Mouse (Mus musculus) liver, embryonic 13.5 days (tissue): ENCODE results near the gene Slc4a5. TPM values are rescaled to one million over a fixed set of nuclear protein-coding genes. Genes with fewer than 3 reads are reported as not detected.

Source experiments
- ATAC-seq: fragments of 200-750 bp; cut with Nextera tagmentation; 2 replicates; pipeline ENCODE4 v1.8.0; 2017; ENCODE audit warnings: low read depth, mild to moderate bottlenecking, moderate number of reproducible peaks, moderate library complexity
- DNase-seq: peaks from one replicate; pipeline ENCODE4 v3.0.0; 2022
- H3K27ac ChIP-seq: fragments of 300-500 bp; sonication (generic); 2 replicates; pipeline ENCODE4 v1.5.1; 2015; ENCODE audit warnings: moderate library complexity, mild to moderate bottlenecking, inconsistent platforms
- H3K27me3 ChIP-seq: fragments of 300-500 bp; sonication (generic); 2 replicates; pipeline ENCODE4 v1.6.1; 2015; ENCODE audit warnings: mild to moderate bottlenecking, inconsistent platforms
- H3K36me3 ChIP-seq: fragments of 300-500 bp; sonication (generic); 2 replicates; pipeline ENCODE4 v1.6.1; 2015; ENCODE audit warnings: mild to moderate bottlenecking, inconsistent platforms
- H3K4me1 ChIP-seq: fragments of 300-500 bp; sonication (generic); replicated peaks from 2 replicates; pipeline ENCODE4 v1.6.1; 2015; ENCODE audit warnings: inconsistent platforms
- H3K4me2 ChIP-seq: fragments of 300-500 bp; sonication (generic); 2 replicates; pipeline ENCODE4 v1.6.1; 2015; ENCODE audit warnings: inconsistent platforms, mild to moderate bottlenecking, moderate library complexity
- H3K4me3 ChIP-seq: fragments of 300-500 bp; sonication (generic); replicated peaks from 2 replicates; pipeline ENCODE4 v1.5.1; 2015; ENCODE audit warnings: mild to moderate bottlenecking, inconsistent platforms
- H3K9ac ChIP-seq: fragments of 300-500 bp; sonication (generic); 2 replicates; pipeline ENCODE4 v1.6.1; 2015; ENCODE audit warnings: mild to moderate bottlenecking, inconsistent platforms
- H3K9me3 ChIP-seq: fragments of 300-500 bp; sonication (generic); replicated peaks from 2 replicates; pipeline ENCODE4 v1.6.1; 2016; ENCODE audit warnings: inconsistent platforms
- WGBS: fragments of 180-500 bp; shearing (Covaris S2); methylation state at CpG from one replicate; pipeline ENCODE4 v1.1.7; 2015; ENCODE audit not compliant: insufficient replicate concordance; 5-methylcytosine and 5-hydroxymethylcytosine counted together
- polyA plus RNA-seq: library from polyadenylated mRNA; unstranded; fragments of >200 nt; fragmentation: Nextera tagmentation; extraction: Ambion mirVana; gene quantifications from 2 replicates; pipeline ENCODE4 v1.2.1, GENCODE M21; 2015

Gene Slc4a5
- polyA plus RNA-seq = 0.86 and 0.89 TPM in 2 replicates

DNA sequence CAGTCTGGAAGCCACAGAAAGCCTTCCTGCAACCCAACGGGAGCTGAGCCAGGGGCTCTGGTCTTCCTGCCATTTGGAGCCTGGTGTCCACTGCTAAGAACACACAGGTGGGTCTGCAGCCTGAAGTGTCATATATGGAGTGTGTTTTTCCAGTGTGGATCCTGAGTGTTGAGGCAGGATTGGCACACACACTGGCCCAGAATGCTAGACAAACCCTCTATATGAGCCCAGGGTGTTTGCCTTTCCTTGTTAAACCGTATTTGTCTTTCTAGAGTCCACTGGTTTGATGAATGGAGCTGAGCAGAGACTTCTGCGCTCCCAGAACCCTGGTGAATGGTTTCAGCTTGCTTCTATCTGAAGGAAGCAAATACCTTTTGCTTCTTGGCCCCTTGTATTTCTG is at the start of gene Slc4a5:
Gene Slc4a5 (plus strand): TSS at position 15 of the 400 bp plus-strand sequence.
- no peak for ATAC-seq
- WGBS = 58% methylated on average over 3 of the region's 3 CpGs

GRCm38 (mm10) chr6:83169872-83170271 is 49.8 kb upstream of the Slc4a5 start:
- peaks cover 3% of the 10 kb centered on the region; the same call in 1 of the 2 replicates for H3K36me3 ChIP-seq
- H3K9me3 ChIP-seq = no peaks in the 10 kb centered on the region
- no peak for DNase-seq
- no peak for ATAC-seq
- H3K4me2 ChIP-seq = no peak overlapping the region
- peaks cover 31% of the 10 kb centered on the region for H3K4me1 ChIP-seq
- WGBS = 75% methylated on average over 5 of the region's 5 CpGs
- H3K27ac ChIP-seq = no peak overlapping the region
- no peak overlapping the region for H3K4me3 ChIP-seq
- no peak overlapping the region for H3K9ac ChIP-seq
- H3K27me3 ChIP-seq = no peaks in the 10 kb centered on the region

More for the DNA sequence above, at the start of gene Slc4a5:
- no peak within 1 kb of the TSS for H3K4me2 ChIP-seq
- H3K36me3 ChIP-seq = no peaks in the 10 kb centered on the region
- no peaks in the 10 kb centered on the region for H3K9me3 ChIP-seq
- no peak within 1 kb of the TSS for H3K9ac ChIP-seq
- no peaks in the 10 kb centered on the region for H3K4me1 ChIP-seq
- no peak for DNase-seq
- H3K27ac ChIP-seq = no peak within 1 kb of the TSS
- no peak within 1 kb of the TSS for H3K4me3 ChIP-seq
- H3K27me3 ChIP-seq = peaks cover 4% of the 10 kb centered on the region; the same call in 1 of the 2 replicates

DNA sequence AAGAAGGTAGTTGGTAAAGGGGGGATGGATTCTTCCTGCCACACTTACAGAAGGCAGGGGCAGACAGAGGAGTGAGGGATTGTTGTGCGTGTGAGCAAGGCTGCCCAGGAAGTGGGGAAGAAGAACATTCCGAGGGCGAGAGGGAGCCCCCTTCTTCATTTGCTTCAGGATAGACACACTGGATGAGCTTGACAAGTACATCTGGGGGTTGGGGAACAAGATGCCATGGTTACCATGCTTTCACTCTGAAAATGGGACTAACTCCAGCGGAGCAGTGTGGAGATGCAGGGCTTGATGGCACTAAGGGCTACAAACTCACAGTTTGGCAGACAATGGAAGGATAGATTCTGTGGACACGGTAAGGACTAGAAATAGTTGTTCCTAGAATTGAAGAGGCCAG is 48.6 kb upstream of the Slc4a5 start:
- Histone ChIP-seq H3K9ac (no peak overlapping the region), H3K4me3 (no peak overlapping the region), H3K4me1 (peaks cover 30% of the 10 kb centered on the region), H3K27ac (no peak overlapping the region), H3K27me3 (no peaks in the 10 kb centered on the region), H3K36me3 (peaks cover 6% of the 10 kb centered on the region; the same call in 1 of the 2 replicates), H3K9me3 (no peaks in the 10 kb centered on the region), H3K4me2 (no peak overlapping the region)
- WGBS = 77% methylated on average over 5 of the region's 5 CpGs
- ATAC-seq (no peak), DNase-seq (no peak)

DNA sequence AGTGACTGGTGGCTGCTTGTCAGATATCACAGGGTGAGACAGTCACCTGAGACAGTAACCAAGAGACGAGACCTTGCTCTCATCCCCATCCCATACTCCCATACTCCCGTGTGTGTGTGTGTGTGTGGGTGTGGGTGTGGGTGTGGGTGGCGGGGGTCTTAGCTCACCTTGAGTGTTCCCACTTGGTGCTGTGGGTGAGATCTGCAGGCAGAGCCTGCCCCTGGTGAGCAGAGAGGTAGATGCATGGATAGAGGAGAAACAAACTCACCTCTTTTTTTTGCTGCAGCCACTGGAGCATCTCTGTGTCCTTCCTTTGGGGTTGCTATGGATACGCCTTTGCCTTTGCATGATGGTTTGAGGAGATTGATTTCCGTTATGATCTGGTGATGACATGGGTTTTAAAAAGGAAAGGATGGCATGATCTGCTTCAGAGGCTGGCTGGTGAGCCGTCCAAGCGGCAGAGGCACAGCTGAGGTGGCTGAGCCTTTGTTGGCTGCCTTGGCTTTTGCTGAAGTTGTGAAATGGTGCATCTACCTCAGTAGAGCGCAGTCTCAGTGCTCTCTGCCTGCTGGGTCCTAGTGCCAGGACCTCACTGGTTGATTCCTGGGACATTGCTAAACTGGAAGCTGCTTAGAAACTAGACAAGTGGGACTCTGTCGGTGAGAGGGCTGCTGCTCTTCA is 47.2 kb upstream of the Slc4a5 start:
- H3K27me3 ChIP-seq = no peaks in the 10 kb centered on the region
- ATAC-seq = no peak
- no peaks in the 10 kb centered on the region for H3K9me3 ChIP-seq
- WGBS = 64% methylated on average over 9 of the region's 9 CpGs
- H3K9ac ChIP-seq = no peak overlapping the region
- no peak overlapping the region for H3K27ac ChIP-seq
- no peak for DNase-seq
- peaks cover 24% of the 10 kb centered on the region for H3K4me1 ChIP-seq
- no peak overlapping the region for H3K4me2 ChIP-seq
- no peak overlapping the region for H3K4me3 ChIP-seq
- H3K36me3 ChIP-seq = peaks cover 6% of the 10 kb centered on the region; the same call in 1 of the 2 replicates

DNA sequence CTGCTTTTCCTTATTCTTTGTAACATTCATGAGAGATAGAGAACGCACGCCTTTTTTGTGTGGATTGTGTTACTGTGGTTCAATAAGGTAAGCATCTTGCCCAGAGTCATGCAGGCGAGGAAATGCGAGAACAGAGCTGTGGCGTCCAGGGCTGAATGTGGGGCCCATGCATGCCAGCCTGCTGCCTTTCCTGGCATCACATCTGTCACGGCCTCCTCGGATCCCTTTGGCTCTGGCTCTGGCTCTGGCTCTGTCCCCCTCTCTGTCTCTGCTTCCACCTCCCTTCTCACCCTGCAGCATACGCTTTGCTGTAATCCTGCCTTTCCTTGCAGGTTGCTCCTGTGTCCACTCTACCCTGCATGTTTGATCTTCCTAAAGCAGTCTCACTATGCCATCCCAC is 43.6 kb upstream of the Slc4a5 start:
- no peaks in the 10 kb centered on the region for H3K27me3 ChIP-seq
- 85% methylated on average over 8 of the region's 8 CpGs for WGBS
- no peak for ATAC-seq

DNA sequence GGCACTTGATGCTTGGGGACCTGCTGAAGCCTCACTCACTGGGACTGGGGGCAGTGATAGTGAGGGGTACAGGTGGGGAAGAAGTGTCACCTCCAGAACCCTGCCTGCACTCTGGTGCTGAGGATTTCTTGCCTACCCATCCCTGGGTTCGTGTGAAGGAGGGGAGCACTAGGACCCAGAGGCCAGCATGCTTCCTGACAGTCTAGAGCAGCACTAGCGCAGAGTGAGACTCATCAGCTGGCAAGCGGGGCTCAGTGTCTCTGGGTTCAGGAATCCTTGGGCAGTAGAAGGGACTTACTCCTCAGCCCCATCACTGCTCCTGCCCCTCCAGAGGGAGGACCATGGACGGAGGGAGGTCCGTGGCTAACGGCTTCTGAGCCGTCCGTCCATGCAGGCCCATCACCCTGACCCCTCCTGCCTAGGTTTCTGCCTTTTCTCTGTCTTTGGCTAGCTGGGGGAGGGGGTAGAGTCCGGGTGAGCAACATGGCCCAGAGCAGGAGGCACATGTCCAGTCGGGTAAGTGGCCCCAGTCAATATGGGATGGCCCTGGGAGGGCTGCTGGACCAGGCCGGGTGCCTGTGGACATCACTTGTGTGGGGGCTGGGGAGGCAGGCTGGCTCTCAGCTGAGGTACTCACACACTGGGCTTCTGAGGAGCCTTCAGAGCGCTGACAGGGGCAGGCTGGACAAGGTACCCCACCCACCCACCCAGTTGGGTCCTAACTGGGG is 40.1 kb upstream of the Slc4a5 start:
- Histone ChIP-seq H3K4me1 (peaks cover 21% of the 10 kb centered on the region), H3K4me2 (0 out of 2 replicates have a peak overlapping the region, but pooled peaks have one; percentile 30), H3K9ac (no peak overlapping the region), H3K27me3 (no peaks in the 10 kb centered on the region), H3K36me3 (peaks cover 24% of the 10 kb centered on the region), H3K4me3 (no peak overlapping the region), H3K9me3 (no peaks in the 10 kb centered on the region), H3K27ac (no peak overlapping the region)
- DNase-seq (no peak), ATAC-seq (no peak)
- 65% methylated on average over 12 of the region's 12 CpGs for WGBS

More for the DNA sequence above, 43.6 kb upstream of the Slc4a5 start:
- Histone ChIP-seq H3K36me3 (peaks cover 6% of the 10 kb centered on the region; the same call in 1 of the 2 replicates), H3K4me1 (peaks cover 21% of the 10 kb centered on the region), H3K4me3 (no peak overlapping the region), H3K9ac (no peak overlapping the region), H3K4me2 (no peak overlapping the region), H3K27ac (no peak overlapping the region), H3K9me3 (no peaks in the 10 kb centered on the region)
- DNase-seq = no peak

DNA sequence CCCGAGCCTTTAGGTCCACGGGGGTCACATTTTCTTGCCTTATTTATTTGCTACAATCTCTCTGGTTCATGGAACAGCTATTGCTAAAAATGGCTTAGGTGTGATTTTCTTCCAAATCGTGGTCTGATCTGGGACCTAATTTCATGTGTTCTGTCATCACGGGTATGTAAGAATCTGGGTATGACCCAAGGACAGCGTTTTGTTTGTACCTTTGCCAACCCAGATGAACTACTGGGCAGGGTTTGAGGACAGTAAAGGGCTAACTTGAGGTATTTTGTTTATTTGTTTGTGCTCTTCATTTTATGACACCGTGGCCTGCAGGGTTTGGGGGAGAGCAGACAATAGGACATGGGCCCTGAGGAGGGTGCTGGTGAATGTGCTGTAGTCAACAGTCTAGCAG is 39.0 kb upstream of the Slc4a5 start:
- no peaks in the 10 kb centered on the region for H3K9me3 ChIP-seq
- H3K36me3 ChIP-seq = peaks cover 31% of the 10 kb centered on the region
- ATAC-seq = no peak
- WGBS = 71% methylated on average over 6 of the region's 6 CpGs
- no peak for DNase-seq
- no peak overlapping the region for H3K9ac ChIP-seq
- no peak overlapping the region for H3K4me3 ChIP-seq
- H3K27me3 ChIP-seq = no peaks in the 10 kb centered on the region
- no peak overlapping the region for H3K4me2 ChIP-seq
- H3K27ac ChIP-seq = no peak overlapping the region
- H3K4me1 ChIP-seq = peaks cover 24% of the 10 kb centered on the region

DNA sequence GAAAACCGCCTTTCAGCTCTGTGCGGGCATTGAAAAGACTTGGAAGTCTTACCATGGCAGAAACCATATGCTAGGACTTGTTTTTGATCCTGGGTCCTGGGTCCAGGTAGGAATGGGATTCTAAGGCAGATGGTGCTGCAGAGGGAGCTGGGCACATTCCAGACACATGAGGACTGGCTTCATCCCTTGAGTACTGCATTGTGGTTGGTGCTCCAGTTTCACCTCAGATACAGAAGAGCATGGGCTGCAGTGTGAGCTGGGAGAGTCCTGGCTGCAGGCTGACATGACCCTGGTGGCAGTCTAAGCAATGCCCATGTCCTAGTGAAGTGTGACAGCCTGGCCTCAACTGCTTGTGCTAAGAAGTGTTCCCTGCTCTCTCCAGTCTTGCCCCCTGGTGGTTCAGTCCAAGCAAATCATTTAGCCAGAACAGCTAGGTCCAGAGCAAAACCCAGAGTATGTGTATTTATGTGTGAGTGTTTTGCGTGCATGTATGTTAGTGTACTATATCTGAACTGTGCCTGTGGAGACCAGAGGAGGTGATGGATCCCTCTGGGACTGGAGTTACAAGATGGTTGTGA is 34.7 kb upstream of the Slc4a5 start:
- 74% methylated on average over 3 of the region's 3 CpGs for WGBS
- no peak for DNase-seq
- H3K27ac ChIP-seq = no peak overlapping the region

DNA sequence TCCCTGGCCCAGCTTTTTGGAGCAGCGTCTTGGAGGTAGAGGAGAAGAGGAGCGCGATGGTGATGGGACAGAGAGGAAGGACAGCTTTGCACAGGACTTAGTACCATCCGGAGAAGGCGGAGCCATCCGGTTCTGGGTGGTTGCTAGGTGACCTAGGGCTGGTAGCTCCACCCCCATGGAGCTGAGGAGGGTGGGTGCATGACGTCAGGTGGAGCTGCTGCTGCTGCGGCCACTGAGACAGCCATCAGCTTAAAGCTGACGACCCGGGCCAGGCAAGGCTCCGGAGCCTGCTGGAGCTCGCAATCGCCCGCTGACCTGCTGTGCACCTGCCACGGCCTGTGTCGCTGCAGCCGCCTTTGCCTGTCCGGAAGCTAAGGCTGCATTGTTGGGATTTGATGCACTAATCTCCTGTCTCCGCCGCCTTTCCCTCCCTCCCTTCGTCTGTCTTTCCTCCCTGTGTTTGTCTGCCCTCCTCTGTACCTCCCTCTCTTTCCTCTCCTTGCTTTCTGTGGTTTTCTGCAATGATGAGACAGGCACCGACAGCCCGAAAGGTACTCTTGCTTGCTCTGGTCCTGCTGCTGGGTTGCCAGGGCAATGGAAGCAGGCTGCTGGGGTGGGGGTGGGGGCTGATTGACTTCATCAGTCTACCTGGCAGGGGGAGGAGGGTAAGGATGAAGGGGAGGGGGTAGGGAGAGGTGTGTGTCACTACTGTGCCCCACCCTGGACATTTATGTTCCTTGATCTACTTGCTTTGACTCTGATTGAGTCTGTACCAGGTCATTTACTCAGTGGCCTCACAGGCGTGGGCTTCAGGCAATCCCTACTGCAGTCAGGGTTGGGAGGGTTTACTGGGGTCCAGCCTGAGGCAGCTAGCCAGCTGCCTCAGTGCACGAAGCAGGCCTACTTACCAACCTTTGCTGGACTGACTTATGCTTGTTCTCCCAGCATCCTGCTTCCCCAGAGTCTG is 33.5 kb upstream of the Slc4a5 start:
- 23% methylated on average over 25 of the region's 25 CpGs for WGBS
- no peaks in the 10 kb centered on the region for H3K9me3 ChIP-seq
- ATAC-seq (peak; percentile 72), DNase-seq (peak; percentile 37)
- H3K36me3 ChIP-seq = peaks cover 53% of the 10 kb centered on the region
- no peak overlapping the region for H3K4me2 ChIP-seq
- H3K4me3 ChIP-seq = no peak overlapping the region
- H3K9ac ChIP-seq = no peak overlapping the region
- H3K4me1 ChIP-seq = peaks cover 18% of the 10 kb centered on the region
- no peaks in the 10 kb centered on the region for H3K27me3 ChIP-seq
- H3K27ac ChIP-seq = no peak overlapping the region

More for the DNA sequence above, 34.7 kb upstream of the Slc4a5 start:
- Histone ChIP-seq H3K36me3 (peaks cover 41% of the 10 kb centered on the region), H3K9me3 (no peaks in the 10 kb centered on the region), H3K4me1 (peaks cover 18% of the 10 kb centered on the region), H3K4me2 (no peak overlapping the region), H3K9ac (no peak overlapping the region), H3K27me3 (no peaks in the 10 kb centered on the region), H3K4me3 (no peak overlapping the region)
- no peak for ATAC-seq

- Histone ChIP-seq H3K4me2 (no peak overlapping the region), H3K27ac (no peak overlapping the region), H3K9me3 (no peaks in the 10 kb centered on the region), H3K4me1 (peaks cover 18% of the 10 kb centered on the region), H3K36me3 (peaks cover 61% of the 10 kb centered on the region), H3K4me3 (no peak overlapping the region), H3K9ac (no peak overlapping the region), H3K27me3 (no peaks in the 10 kb centered on the region)
- WGBS = 60% methylated on average over 2 of the region's 2 CpGs
- DNase-seq (no peak), ATAC-seq (no peak)
Measured at GRCm38 (mm10) chr6:83186946-83187345, 32.7 kb upstream of the Slc4a5 start.
